Mouse (Mus musculus) heart, adult 9 months (tissue): ENCODE results near the gene Papss2.

Source experiments
- DNase-seq, 2 experiments: peaks; one replicate each; pipeline ENCODE4 v3.0.0; 2022; ENCODE audit warnings: low spot score in 2 of 2

Papss2 gene

GRCm38 (mm10) chr19:32595506-32596286 is at the start of gene Papss2:
Papss2 (plus strand) TSS chr19:32595790.
- DNase-seq: peak; percentile 76 to 83

- DNase-seq: peak; percentile 23 to 33
Observed at GRCm38 (mm10) chr19:32547396-32547795, 48.2 kb upstream of the Papss2 start.

- DNase-seq: no peak
Observed at GRCm38 (mm10) chr19:32548202-32548601, 47.4 kb upstream of the Papss2 start.

- DNase-seq: peak in 1 of 2 experiments; percentile 15
Observed at GRCm38 (mm10) chr19:32550446-32550845, 45.1 kb upstream of the Papss2 start.

GRCm38 (mm10) chr19:32551442-32551841 is 44.1 kb upstream of the Papss2 start:
- peak; percentile 58 to 71 for DNase-seq

- peak; percentile 34 to 66 for DNase-seq
Observed at GRCm38 (mm10) chr19:32552106-32552505, 43.5 kb upstream of the Papss2 start.

GRCm38 (mm10) chr19:32553310-32553709 is 42.3 kb upstream of the Papss2 start:
- no peak for DNase-seq

- no peak for DNase-seq
Observed at GRCm38 (mm10) chr19:32555257-32555656, 40.3 kb upstream of the Papss2 start.

- no peak for DNase-seq
Observed at GRCm38 (mm10) chr19:32567025-32567424, 28.6 kb upstream of the Papss2 start.

- no peak for DNase-seq
Observed at GRCm38 (mm10) chr19:32567447-32567846, 28.1 kb upstream of the Papss2 start.

GRCm38 (mm10) chr19:32568470-32568869 is 27.1 kb upstream of the Papss2 start:
- no peak for DNase-seq

GRCm38 (mm10) chr19:32568961-32569653 is 26.5 kb upstream of the Papss2 start:
- DNase-seq: no peak

- DNase-seq: no peak
Observed at GRCm38 (mm10) chr19:32569725-32570124, 25.9 kb upstream of the Papss2 start.

- no peak for DNase-seq
Observed at GRCm38 (mm10) chr19:32572191-32572590, 23.4 kb upstream of the Papss2 start.

GRCm38 (mm10) chr19:32573259-32573658 is 22.3 kb upstream of the Papss2 start:
- DNase-seq: no peak

GRCm38 (mm10) chr19:32574846-32575245 is 20.7 kb upstream of the Papss2 start:
- DNase-seq: no peak

GRCm38 (mm10) chr19:32577749-32578148 is 17.8 kb upstream of the Papss2 start:
- no peak for DNase-seq

GRCm38 (mm10) chr19:32583091-32583766 is 12.4 kb upstream of the Papss2 start:
- no peak for DNase-seq

GRCm38 (mm10) chr19:32587727-32588126 is 7.9 kb upstream of the Papss2 start:
- no peak for DNase-seq

GRCm38 (mm10) chr19:32592749-32593148 is 2.8 kb upstream of the Papss2 start:
- DNase-seq: no peak

GRCm38 (mm10) chr19:32593870-32594269 is 1.7 kb upstream of the Papss2 start:
- DNase-seq: no peak

GRCm38 (mm10) chr19:32595131-32595505 is 472 bp upstream of the Papss2 start:
- no peak for DNase-seq

- no peak for DNase-seq
Observed at GRCm38 (mm10) chr19:32599006-32599405, 3.4 kb downstream of the Papss2 start.
